Mouse (Mus musculus): ENCODE results near the gene Trib3.

GRCm38 (mm10) chr2:152373547-152373946 is 29.7 kb upstream of the Trib3 start:
- no peak for TF ChIP-seq CTCF (IDR thresholded peaks at IDR 0.05; ENCODE audit: low read depth, low read length)
- no peak for TF ChIP-seq POLR2A (IDR thresholded peaks at IDR 0.05; ENCODE audit: extremely low read depth, insufficient read depth, low read length)
